Mouse (Mus musculus) right cerebral cortex, adult 18-20 months (tissue): Measurements from ENCODE around the gene H2afy.

Experiments used
- DNase-seq: peaks from one replicate; pipeline ENCODE4 v3.0.0; 2022; ENCODE audit warnings: mixed read lengths

Gene H2afy

GRCm38 (mm10) chr13:56136200-56136599 lies at the start of gene H2afy:
H2afy (minus strand) TSS chr13:56136361.
- DNase-seq = no peak

- DNase-seq = no peak
These were observed 47.5 kb upstream of the H2afy start for GRCm38 (mm10) chr13:56183687-56184086.

- DNase-seq = no peak
These were observed 45.3 kb upstream of the H2afy start for GRCm38 (mm10) chr13:56181424-56181823.

GRCm38 (mm10) chr13:56178416-56179035 lies 42.4 kb upstream of the H2afy start, which contains the start of gene Tifab:
Tifab (minus strand) TSS chr13:56178885.
- no peak for DNase-seq

- no peak for DNase-seq
These were observed 40.1 kb upstream of the H2afy start for GRCm38 (mm10) chr13:56176310-56176709.

- no peak for DNase-seq
These were observed 39.7 kb upstream of the H2afy start for GRCm38 (mm10) chr13:56175848-56176247.

- no peak for DNase-seq
These were observed 36.9 kb upstream of the H2afy start for GRCm38 (mm10) chr13:56172901-56173545.

GRCm38 (mm10) chr13:56172106-56172505 lies 35.9 kb upstream of the H2afy start:
- no peak for DNase-seq

- no peak for DNase-seq
These were observed 32.2 kb upstream of the H2afy start for GRCm38 (mm10) chr13:56168403-56168781.

- DNase-seq = no peak
These were observed 31.6 kb upstream of the H2afy start for GRCm38 (mm10) chr13:56167446-56168402.

GRCm38 (mm10) chr13:56165561-56165960 lies 29.4 kb upstream of the H2afy start:
- DNase-seq = no peak

- DNase-seq = no peak
These were observed 28.2 kb upstream of the H2afy start for GRCm38 (mm10) chr13:56164372-56164771.

GRCm38 (mm10) chr13:56163751-56164150 lies 27.6 kb upstream of the H2afy start:
- DNase-seq = no peak

- DNase-seq = no peak
These were observed 26.7 kb upstream of the H2afy start for GRCm38 (mm10) chr13:56162859-56163258.

GRCm38 (mm10) chr13:56159614-56160363 lies 23.6 kb upstream of the H2afy start:
- no peak for DNase-seq

GRCm38 (mm10) chr13:56159016-56159601 lies 22.9 kb upstream of the H2afy start:
- DNase-seq = no peak

- no peak for DNase-seq
These were observed 19.5 kb upstream of the H2afy start for GRCm38 (mm10) chr13:56155671-56156070.

GRCm38 (mm10) chr13:56155048-56155447 lies 18.9 kb upstream of the H2afy start:
- no peak for DNase-seq

GRCm38 (mm10) chr13:56152773-56153460 lies 16.8 kb upstream of the H2afy start:
- no peak for DNase-seq

- peak; percentile 43 for DNase-seq
These were observed 15.5 kb upstream of the H2afy start for GRCm38 (mm10) chr13:56151404-56152226.

- no peak for DNase-seq
These were observed 9.4 kb upstream of the H2afy start for GRCm38 (mm10) chr13:56145523-56145922.
